Mouse (Mus musculus) forebrain, embryonic 16.5 days (tissue): ENCODE data around the gene Hexim2. TPM values are rescaled to one million over a fixed set of nuclear protein-coding genes. Genes with fewer than 3 reads are reported as not detected.

Experiments
- ATAC-seq: fragments of 200-750 bp; cut with Nextera tagmentation; 2 replicates; pipeline ENCODE4 v1.8.0; 2017; ENCODE audit warnings: mild to moderate bottlenecking, moderate library complexity
- H3K27ac ChIP-seq: fragments of 300-500 bp; sonication (generic); 2 replicates; pipeline ENCODE4 v1.5.1; 2014; ENCODE audit warnings: low read length, control low read depth
- H3K27me3 ChIP-seq: fragments of 300-500 bp; sonication (generic); replicated peaks from 2 replicates; pipeline ENCODE4 v1.6.1; 2014; ENCODE audit warnings: low read length; ENCODE audit not compliant: control insufficient read depth, insufficient read depth
- H3K36me3 ChIP-seq: fragments of 300-500 bp; sonication (generic); 2 replicates; pipeline ENCODE4 v1.6.1; 2014; ENCODE audit not compliant: control insufficient read depth, insufficient read depth
- H3K4me1 ChIP-seq: fragments of 300-500 bp; sonication (generic); replicated peaks from 2 replicates; pipeline ENCODE4 v1.6.1; 2014; ENCODE audit warnings: low read length; ENCODE audit not compliant: control insufficient read depth, insufficient read depth
- H3K4me2 ChIP-seq: fragments of 300-500 bp; sonication (generic); 2 replicates; pipeline ENCODE4 v1.6.1; 2014; ENCODE audit warnings: mild to moderate bottlenecking, low read length, control low read depth
- H3K4me3 ChIP-seq: fragments of 300-500 bp; sonication (generic); replicated peaks from 2 replicates; pipeline ENCODE4 v1.5.1; 2014; ENCODE audit warnings: mild to moderate bottlenecking, low read length, control low read depth
- H3K9ac ChIP-seq: fragments of 300-500 bp; sonication (generic); replicated peaks from 2 replicates; pipeline ENCODE4 v1.6.1; 2014; ENCODE audit warnings: low read depth, low read length, control low read depth
- H3K9me3 ChIP-seq: fragments of 300-500 bp; sonication (generic); 2 replicates; pipeline ENCODE4 v1.6.1; 2016; ENCODE audit warnings: low read length; ENCODE audit not compliant: control insufficient read depth
- WGBS: fragments of 180-500 bp; shearing (Covaris S2); extraction: QIAGEN DNeasy Blood & Tissue Kit; methylation state at CpG from one replicate; pipeline ENCODE4 v1.1.7; 2014; 5-methylcytosine and 5-hydroxymethylcytosine counted together
- polyA plus RNA-seq: library from polyadenylated mRNA; unstranded; fragments of >200 nt; fragmentation: Nextera tagmentation; extraction: Ambion mirVana; gene quantifications from 2 replicates; pipeline ENCODE4 v1.2.1, GENCODE M21; 2015

Hexim2 gene
- polyA plus RNA-seq, 1 experiment from 2014 or later = 25.9 TPM

DNA sequence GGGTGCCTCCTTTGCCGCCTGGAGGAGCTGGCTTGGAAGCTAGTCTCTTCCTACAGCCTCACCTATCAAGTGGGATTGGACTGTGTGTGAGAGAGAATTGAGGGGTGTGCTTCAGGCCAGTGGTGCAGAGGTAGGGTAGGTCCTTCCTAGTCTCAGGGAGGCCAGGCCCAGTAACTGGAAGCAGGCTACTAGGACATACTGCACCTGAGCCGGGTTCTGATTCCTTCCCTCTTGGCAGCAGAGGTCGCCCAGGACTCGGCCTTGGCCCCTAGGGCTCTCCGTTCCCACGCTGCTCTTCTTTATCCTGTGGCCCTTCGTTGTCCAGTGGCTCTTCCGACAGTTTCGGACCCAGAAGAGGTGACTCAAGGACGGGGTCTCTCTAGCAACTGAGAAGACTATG lies 20.9 kb upstream of the Hexim2 start:
- Histone ChIP-seq H3K4me3 (no peak overlapping the region), H3K27me3 (peaks cover 17% of the 10 kb centered on the region), H3K4me2 (no peak overlapping the region), H3K9ac (no peak overlapping the region), H3K4me1 (peaks cover 19% of the 10 kb centered on the region), H3K9me3 (no peaks in the 10 kb centered on the region), H3K27ac (no peak overlapping the region), H3K36me3 (no peaks in the 10 kb centered on the region)
- no peak for ATAC-seq
- WGBS = 22% methylated on average over 10 of the region's 10 CpGs

DNA sequence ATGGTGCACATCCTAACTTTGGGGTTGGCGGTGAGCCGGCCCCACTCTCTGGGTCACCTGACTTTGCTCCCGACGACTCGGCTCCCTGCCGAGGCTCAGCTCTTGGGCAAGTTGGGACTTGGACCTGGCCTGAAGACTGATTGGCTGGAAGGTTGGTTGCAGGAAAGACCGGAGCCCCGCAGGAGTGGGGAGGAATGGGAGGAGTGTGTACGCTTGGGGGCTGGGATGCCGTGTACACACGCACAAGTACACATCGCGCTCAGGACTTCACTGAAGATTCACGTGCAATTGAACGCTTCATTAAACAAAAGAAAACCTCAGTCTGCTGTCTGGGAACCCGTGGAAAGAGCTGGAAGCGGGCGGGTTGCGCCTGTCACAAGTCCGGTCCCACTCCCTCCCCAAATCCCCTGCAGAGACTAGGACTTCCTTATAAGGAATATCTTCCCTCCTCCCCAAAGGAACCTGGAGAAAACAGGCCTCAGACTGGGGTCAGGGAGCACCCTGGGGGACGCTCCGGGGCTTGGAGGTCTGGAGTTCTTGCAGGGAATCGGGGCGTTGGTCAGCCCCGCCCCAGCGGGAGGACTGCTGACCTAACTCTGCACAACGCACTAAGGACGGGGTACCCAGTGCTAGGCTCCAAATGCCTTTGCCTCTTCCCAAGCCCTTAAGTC lies 20.2 kb upstream of the Hexim2 start:
- WGBS = 2% methylated on average over 28 of the region's 28 CpGs
- Histone ChIP-seq H3K9me3 (no peaks in the 10 kb centered on the region), H3K9ac (peak overlapping the region; percentile 43), H3K27me3 (peaks cover 17% of the 10 kb centered on the region), H3K4me2 (peak overlapping the region; percentile 51), H3K27ac (no peak overlapping the region), H3K4me3 (peak overlapping the region; percentile 31), H3K36me3 (no peaks in the 10 kb centered on the region), H3K4me1 (peaks cover 23% of the 10 kb centered on the region)
- ATAC-seq = no peak

- Histone ChIP-seq H3K4me2 (peak overlapping the region; percentile 51), H3K4me1 (peaks cover 28% of the 10 kb centered on the region), H3K4me3 (peak overlapping the region; percentile 31), H3K27me3 (peaks cover 17% of the 10 kb centered on the region), H3K36me3 (no peaks in the 10 kb centered on the region), H3K9me3 (no peaks in the 10 kb centered on the region), H3K9ac (peak overlapping the region; percentile 43; the same call in 1 of the 2 replicates), H3K27ac (no peak overlapping the region)
- WGBS = 7% methylated on average over 9 of the region's 9 CpGs
- no peak for ATAC-seq
Observed at GRCm38 (mm10) chr11:103112552-103112912, 19.7 kb upstream of the Hexim2 start.

DNA sequence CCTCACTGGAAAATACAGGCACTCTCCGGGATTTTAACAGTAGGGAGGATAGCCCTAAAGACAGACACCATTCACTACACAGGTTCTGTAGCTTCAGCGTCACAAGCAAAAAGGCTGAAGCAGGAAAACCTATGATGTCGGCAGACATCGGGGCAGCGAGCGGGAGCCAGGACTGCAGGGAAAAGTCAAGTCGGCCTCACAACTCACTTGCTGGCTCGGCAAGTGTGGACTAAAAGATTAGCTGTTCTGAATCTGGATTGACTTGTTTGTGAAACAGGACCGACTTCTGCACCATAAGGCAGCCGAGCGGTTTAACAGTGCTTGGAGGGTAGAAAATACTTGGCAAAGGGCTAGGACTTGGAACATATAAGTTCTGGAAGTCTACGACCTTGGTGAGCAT lies 19.2 kb upstream of the Hexim2 start:
- Histone ChIP-seq H3K36me3 (no peaks in the 10 kb centered on the region), H3K27ac (no peak overlapping the region), H3K9ac (no peak overlapping the region), H3K9me3 (no peaks in the 10 kb centered on the region), H3K27me3 (peaks cover 17% of the 10 kb centered on the region), H3K4me1 (peaks cover 32% of the 10 kb centered on the region), H3K4me3 (no peak overlapping the region), H3K4me2 (no peak overlapping the region)
- no peak for ATAC-seq
- WGBS = 32% methylated on average over 12 of the region's 12 CpGs

- ATAC-seq = no peak
- WGBS = 80% methylated on average over 4 of the region's 4 CpGs
- Histone ChIP-seq H3K9ac (no peak overlapping the region), H3K27me3 (peaks cover 17% of the 10 kb centered on the region), H3K4me1 (peaks cover 37% of the 10 kb centered on the region), H3K27ac (no peak overlapping the region), H3K9me3 (no peaks in the 10 kb centered on the region), H3K36me3 (no peaks in the 10 kb centered on the region), H3K4me2 (no peak overlapping the region), H3K4me3 (no peak overlapping the region)
Observed at GRCm38 (mm10) chr11:103113771-103114170, 18.5 kb upstream of the Hexim2 start.

DNA sequence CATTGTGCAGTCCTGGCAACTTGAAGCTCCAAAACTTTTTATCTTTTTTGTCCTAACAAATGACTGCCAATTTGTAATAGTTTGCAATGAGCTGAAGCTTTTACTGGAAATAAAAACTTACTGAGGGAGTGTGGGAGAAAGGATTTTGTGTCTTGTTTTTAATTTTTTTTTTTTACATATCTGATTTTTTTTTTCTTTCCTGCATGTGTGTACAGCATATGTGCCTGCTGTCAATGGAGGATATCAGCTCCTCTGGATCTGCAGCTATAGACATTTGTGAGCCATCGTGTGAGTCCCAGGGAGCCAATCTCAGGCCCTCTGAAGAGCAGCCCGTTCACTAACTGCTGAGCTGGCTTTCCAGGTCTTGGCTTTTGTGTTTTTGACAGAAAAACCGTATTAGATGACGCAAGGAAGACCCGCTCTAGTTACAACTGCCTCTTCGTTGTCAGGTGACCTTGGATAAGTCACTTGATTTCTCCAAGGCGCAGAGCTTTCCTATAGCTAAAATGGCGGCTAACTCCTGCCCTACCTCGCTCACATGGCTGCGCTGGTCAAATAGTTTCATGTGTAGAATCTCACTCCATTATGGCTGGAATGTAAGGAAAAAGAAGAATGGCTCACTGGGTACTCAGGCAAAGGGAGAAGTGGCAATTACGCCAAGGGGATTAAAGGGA lies 17.8 kb upstream of the Hexim2 start:
- peaks cover 40% of the 10 kb centered on the region for H3K4me1 ChIP-seq

GRCm38 (mm10) chr11:103115163-103116007 lies 16.8 kb upstream of the Hexim2 start:
- H3K4me3 ChIP-seq = peak overlapping the region; percentile 73
- H3K9me3 ChIP-seq = no peaks in the 10 kb centered on the region
- peak; percentile 69 for ATAC-seq
- peaks cover 17% of the 10 kb centered on the region for H3K27me3 ChIP-seq
- peak overlapping the region; percentile 97 for H3K27ac ChIP-seq
- under 1% methylated on average over 34 of the region's 34 CpGs for WGBS
- H3K4me2 ChIP-seq = peak overlapping the region; percentile 74
- H3K4me1 ChIP-seq = peaks cover 43% of the 10 kb centered on the region
- H3K9ac ChIP-seq = peak overlapping the region; percentile 89
- no peaks in the 10 kb centered on the region for H3K36me3 ChIP-seq

More for the DNA sequence above, 17.8 kb upstream of the Hexim2 start:
- ATAC-seq = no peak
- Histone ChIP-seq H3K9ac (peak overlapping the region; percentile 89), H3K36me3 (no peaks in the 10 kb centered on the region), H3K27ac (peak overlapping the region; percentile 97), H3K27me3 (peaks cover 17% of the 10 kb centered on the region), H3K4me2 (peak overlapping the region; percentile 74), H3K9me3 (no peaks in the 10 kb centered on the region), H3K4me3 (peak overlapping the region; percentile 73)
- WGBS = 81% methylated on average over 11 of the region's 11 CpGs

DNA sequence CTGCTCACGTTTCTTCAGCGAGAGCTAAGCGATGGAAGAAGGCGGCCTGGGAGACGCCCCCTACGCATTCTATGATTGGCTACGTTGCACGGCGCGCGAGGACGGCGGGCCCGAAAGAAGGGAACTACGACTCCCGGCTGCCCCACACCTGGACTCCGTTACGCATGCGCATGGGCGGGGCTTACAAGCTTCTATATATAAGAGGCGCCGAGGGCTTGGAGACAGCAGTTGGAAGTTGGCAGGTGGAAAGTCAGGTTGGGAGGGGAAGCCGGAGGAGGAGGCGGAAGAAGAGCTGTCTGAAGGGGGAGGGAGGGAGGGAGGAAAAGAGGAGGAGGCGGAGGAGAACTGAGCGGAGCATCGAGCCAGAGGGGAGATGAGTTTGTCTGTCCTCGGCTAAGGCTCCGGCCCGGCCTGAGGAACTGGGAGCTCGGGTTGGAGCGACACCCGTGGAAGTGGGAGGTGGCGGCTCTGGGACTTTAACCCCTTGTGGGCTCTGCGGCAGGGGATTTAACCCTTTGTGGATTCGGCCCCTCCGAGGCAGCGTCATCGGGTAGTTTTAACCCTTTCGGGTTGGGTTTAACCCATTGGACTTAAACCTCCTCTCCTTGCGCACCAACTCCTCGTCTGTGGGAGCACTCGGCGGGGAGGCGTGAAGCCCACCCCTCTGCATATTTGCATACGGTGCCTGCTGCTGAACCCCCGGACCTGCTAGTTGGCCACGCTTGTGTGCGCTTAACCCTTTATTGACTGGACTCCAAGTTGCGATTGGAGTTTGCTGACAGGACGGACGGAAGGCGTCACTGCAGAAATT lies 16.0 kb upstream of the Hexim2 start, which contains the start of gene Hexim1:
Gene Hexim1 (plus strand): TSS at position 224 of the 811 bp plus-strand sequence.
- peaks cover 43% of the 10 kb centered on the region for H3K4me1 ChIP-seq
- under 1% methylated on average over 52 of the region's 53 CpGs for WGBS

More for the DNA sequence above, 16.0 kb upstream of the Hexim2 start, which contains the start of gene Hexim1:
- Histone ChIP-seq H3K4me3 (peak within 1 kb of the TSS; percentile 73), H3K9ac (peak within 1 kb of the TSS; percentile 89), H3K36me3 (no peaks in the 10 kb centered on the region), H3K9me3 (no peaks in the 10 kb centered on the region), H3K4me2 (peak within 1 kb of the TSS; percentile 82), H3K27me3 (peaks cover 16% of the 10 kb centered on the region), H3K27ac (peak within 1 kb of the TSS; percentile 97)
- peak; percentile 97 for ATAC-seq
